Comparison of ENCODE assay signal across 15 mouse cellular contexts in genomic region chr17:85930789-85931188, GRCm38 (mm10).
"Had no signal": no experiment of that assay in that cellular context is flagged by ENCODE, and none has a peak within 500 bp of the region (broad histone marks: within the 10 kb centered on the region; RNA-seq: fewer than 3 reads in every experiment).

No protein-coding gene starts in this region.

- H3K27ac ChIP-seq: intestine, embryonic 15.5 days; layer of hippocampus, adult 2 months; left cerebral cortex, adult 2 months; lung, embryonic 15.5 days; midbrain, embryonic 12.5 days had no signal

- DNase-seq: kidney, adult 18-20 months; kidney, postnatal 10 days; kidney, postnatal 4 days; lung, postnatal 36 days; right cerebral cortex, postnatal 14 days; thymus, adult 18-20 months; thymus, postnatal 14 days had no signal

- H3K9ac ChIP-seq: intestine, embryonic 15.5 days; lung, embryonic 15.5 days; midbrain, embryonic 12.5 days had no signal

- H3K4me3 ChIP-seq: intestine, embryonic 15.5 days; layer of hippocampus, adult 2 months; left cerebral cortex, adult 2 months; lung, embryonic 15.5 days; megakaryocyte, embryonic 14.5 days; midbrain, embryonic 12.5 days had no signal

- H3K27me3 ChIP-seq: intestine, embryonic 15.5 days; lung, embryonic 15.5 days; midbrain, embryonic 12.5 days had no signal

- H3K9me3 ChIP-seq: intestine, embryonic 15.5 days; lung, embryonic 15.5 days; midbrain, embryonic 12.5 days had no signal

- H3K36me3 ChIP-seq: intestine, embryonic 15.5 days; lung, embryonic 15.5 days; midbrain, embryonic 12.5 days had no signal

- H3K4me1 ChIP-seq: intestine, embryonic 15.5 days; megakaryocyte, embryonic 14.5 days had no signal

- ATAC-seq: intestine, embryonic 15.5 days; midbrain, embryonic 16.5 days had no signal

- H3K4me2 ChIP-seq: intestine, embryonic 15.5 days; liver, embryonic 11.5 days; lung, embryonic 15.5 days; midbrain, embryonic 12.5 days had no signal
